Comparison of ENCODE assay signal across 1 mouse cellular context in the genomic region with DNA sequence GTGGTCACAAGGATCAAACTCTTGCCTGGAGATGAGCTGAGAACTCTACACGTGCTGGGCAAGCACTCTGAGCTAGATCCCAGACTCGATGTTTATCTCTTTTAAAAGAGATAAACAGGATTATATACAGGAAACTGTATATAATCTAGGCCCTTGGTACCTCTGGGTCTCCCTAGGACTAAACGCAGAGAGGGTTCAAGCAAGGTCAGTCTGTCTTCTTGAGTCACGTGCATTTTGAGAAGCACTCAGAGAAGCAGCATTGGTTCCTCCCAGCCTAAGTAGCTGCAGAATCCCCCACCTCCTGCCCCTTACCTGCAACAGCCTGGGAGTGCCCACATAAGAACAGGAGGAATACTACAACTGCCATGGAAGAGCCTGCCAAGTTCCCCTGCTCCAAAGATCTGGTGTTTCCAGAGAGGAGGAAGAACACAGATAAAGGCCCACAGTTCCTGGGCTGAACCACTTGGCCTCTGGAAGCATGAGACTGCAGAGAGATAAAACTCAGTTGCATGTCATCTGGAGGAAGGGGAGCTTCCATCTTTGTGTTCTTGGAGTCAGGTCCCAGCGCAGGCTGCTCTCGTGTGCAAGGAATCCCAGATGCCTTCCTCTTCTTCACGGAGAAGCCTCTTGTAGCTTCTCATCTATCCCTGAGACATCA.
A peak's percentile ranks its signal among the peaks of the same experiment; 100 is the strongest.
TF ChIP-seq lines count a peak whose summit lies in the region.

A gene (minus strand): TSS at position 403 of the 658 bp plus-strand sequence.

TF ChIP-seq in MEL, 35 proteins besides CTCF, POLR2A, EP300 and RAD21 (continued from another document):
- peak; percentile 51; the same call in 1 of the 2 replicates for TF ChIP-seq GATA1 (IDR thresholded peaks at IDR 0.05; ENCODE audit: low read depth, low read length)
- peak; percentile 42; the same call in 1 of the 2 replicates for TF ChIP-seq RCOR1 (IDR thresholded peaks at IDR 0.05; ENCODE audit: low read depth, low read length)
- TF ChIP-seq POLR2AphosphoS2 (IDR thresholded peaks at IDR 0.05; ENCODE audit: low read length): no peak
- peak; percentile 85 for TF ChIP-seq BHLHE40 (IDR thresholded peaks at IDR 0.05; ENCODE audit: borderline replicate concordance, low read depth, low read length)
- no peak for TF ChIP-seq ZC3H11A (IDR thresholded peaks at IDR 0.05; ENCODE audit: low read depth, low read length)
- no peak for TF ChIP-seq SMC3 (IDR thresholded peaks at IDR 0.05; ENCODE audit: low read depth, low read length)
